Mouse (Mus musculus) small intestine, adult 2 months (tissue): ENCODE data around the gene Pkn2.

Experiments
- CTCF ChIP-seq: fragments of 200-500 bp; IDR thresholded peaks from 2 replicates; pipeline ENCODE4 v1.5.1; 2012; ENCODE audit warnings: low read depth, mild to moderate bottlenecking, control low read depth, inconsistent platforms, low read length, moderate library complexity, mixed read lengths; ENCODE audit not compliant: insufficient replicate concordance, insufficient read length; ENCODE audit errors: extremely low read depth
- POLR2A ChIP-seq: fragments of 200-500 bp; IDR thresholded peaks from 2 replicates; pipeline ENCODE4 v1.6.1; 2012; ENCODE audit warnings: low read depth, mild to moderate bottlenecking, control low read depth, inconsistent platforms, low read length, moderate library complexity

DNA sequence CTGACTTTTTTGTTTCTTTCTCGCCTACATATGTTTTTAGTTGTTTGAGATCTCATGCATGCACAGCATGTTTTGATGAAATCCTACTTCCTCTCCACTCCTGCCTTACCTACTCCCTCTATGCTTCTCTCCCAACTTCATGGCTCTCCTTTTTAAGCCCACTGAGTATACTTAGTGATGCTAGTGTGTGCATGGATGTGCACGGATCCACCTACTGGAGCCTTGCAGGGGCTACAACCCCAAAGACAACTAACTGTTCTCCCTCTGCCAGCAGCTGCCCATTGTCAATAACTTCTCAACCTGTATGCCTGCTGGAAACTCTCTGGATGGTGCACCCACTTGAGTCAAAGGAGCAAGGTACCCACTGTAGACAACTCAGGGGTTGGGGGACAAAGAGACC lies 17.9 kb upstream of the Pkn2 start:
- TF ChIP-seq CTCF = no peak
- TF ChIP-seq POLR2A = no peak
